Mouse (Mus musculus) retina, embryonic 14.5 days (tissue): Measurements from ENCODE around the gene Carhsp1.

Experiments
- DNase-seq: peaks from one replicate; pipeline ENCODE4 v3.0.0-alpha.2; 2015; ENCODE audit warnings: low spot score

The Carhsp1 gene

DNA sequence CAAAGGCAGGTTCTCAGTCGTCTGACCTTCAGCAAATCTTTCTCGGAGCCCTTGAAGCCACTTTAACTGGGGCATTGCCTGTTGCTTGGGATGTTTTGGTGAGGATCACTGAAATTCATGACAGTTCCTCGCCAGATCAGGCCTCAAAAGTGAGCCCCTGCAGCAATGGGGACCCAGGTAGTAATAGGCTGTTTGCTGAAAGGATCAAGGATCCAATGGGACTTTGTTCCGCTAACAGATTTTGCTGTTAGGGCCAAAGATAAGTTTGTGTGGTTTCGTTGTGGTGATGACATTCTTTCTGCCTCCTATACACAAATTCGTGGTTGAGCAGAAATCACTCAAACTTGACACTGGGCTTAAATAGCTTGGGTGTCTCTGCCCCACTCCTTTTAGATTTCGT is 33.8 kb downstream of the Carhsp1 start:
- no peak for DNase-seq

DNA sequence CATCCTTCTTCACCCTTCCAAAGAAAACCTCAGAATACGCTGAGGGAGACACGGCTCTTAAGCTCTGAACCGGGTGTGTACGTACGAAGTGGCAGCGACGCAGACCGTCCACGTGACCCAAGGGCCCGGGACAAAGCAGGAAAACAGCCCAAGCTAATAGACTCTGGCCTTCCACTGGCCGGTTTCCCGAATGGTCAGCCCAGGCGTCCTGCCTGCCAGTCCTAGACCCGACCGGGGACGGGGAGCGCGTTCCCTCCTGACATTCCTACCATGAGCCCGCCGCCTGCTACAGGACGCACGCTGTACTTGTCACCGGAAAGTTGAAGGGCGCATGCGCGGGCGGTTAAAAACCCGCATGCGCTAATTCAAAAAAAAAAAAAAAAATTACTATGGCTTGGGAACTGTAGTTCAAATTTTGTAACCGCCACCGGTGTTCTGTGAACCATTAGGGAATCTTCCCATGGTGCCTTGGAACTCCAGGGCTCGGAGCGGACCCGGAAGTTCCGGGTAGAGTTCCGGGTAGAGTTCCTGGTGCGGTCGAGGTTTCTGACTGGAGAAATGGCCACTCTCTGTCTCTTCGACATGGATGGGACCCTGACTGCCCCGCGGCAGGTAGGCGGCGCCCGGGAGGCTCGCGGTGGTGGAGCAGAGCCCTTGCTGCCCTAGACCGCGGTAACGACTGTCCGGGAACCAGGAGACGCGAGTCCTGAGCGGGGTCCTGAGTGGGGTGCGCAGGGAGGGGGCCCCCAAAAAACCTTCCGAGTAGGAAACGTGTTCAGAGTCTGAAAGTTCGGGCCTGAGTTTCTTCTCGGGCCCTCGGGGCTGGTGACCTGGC is 34.5 kb downstream of the Carhsp1 start, which contains the start of the genes Pmm2 and Tmem186:
Gene Pmm2, plus strand, starts transcription at position 458 of the 835 bp plus-strand sequence.
Gene Tmem186, minus strand, starts transcription at position 496 of the 835 bp plus-strand sequence.
- DNase-seq: peak; percentile 89

DNA sequence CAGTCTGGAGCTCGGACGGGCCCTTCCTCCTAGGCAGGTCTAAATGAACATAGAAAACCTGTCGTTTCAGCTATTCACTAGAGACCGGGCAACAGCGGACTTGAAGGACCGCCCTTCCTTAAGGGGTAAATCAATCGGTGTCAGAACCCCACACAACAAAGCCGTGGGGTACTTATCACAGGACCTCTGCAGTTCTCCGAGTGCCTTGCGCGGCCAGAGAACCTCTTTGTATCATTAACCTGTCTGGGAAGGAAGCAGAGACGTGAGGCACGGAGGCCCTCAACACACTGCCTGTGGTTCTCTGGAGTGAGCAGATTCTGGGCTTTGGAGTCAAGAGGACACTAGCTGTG is 35.1 kb downstream of the Carhsp1 start:
- no peak for DNase-seq

DNA sequence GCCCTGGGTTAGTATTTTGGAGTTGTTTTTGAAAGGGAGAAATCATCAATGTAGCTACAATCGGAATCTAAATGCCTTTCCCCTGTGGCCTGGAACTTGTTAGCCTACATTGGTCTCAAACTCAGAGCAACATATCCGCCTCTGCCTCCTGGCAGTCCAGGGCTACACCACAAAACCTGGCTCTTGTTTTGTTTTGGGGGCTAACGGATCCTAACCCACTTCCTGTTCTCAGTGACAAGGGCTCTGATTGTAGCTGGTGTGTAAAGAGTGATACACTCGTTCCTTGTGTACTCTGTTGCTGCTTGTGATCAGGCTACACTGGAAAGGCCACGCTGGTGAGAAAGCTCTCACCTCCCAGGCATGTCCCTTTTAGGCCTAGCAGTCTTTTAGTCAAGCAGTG is 40.5 kb downstream of the Carhsp1 start:
- DNase-seq: no peak

DNA sequence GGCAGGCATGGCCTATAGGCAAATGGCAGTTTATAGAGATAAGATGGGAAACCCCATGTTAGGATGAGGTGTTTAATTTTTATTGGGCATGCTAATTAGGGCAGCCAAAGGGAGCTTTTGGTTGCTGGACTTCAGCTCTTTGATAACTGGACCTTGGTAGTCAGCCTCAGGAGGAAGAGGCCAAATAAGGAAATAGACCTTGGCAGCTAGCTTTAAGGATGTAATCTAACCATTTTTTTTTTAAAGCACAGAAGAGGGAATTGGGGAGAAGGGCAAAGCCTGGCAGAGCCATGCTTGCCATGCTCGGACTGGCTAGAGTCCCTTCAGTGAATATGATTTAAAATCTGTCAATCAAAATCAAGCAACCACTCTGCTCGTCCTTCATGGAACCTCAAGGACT is 41.5 kb downstream of the Carhsp1 start:
- no peak for DNase-seq

DNA sequence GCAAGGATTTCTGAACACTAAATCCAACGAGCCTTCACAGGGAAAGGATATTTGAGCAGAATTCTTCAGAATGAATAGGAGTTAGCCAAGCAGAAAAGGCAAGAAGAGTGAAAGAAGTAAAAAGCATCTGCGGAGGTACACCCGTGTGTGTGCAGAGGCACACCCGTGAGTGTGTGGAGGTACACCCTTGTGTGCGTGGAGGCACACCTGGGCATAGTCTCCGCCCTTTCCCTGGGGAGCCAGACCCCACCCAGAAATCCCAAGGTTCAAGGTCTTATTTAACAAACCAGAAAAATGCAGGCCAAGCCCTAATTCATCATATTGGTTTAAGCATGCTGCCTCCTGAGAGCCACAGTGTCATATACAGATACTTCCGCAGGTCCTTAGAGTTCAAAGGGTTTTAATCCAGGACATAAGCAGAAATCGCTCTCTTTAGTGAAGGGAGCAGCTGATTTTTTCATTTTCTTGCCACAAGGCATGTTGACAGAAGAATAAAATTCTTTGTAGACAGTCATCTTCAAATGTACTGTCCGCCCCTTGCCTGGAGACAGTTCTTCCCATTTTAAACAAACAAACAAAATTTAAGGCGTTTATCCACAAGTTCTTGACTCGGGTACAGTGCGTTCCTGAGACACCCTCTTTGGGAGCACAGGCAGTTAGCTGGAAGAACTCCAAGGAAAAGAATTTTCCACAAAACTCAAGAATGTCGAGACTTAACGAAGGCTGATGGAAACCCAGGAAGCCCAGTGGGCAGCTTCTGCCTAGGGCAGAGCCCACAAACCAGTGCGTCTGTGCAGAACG is 51.4 kb downstream of the Carhsp1 start:
- no peak for DNase-seq

DNA sequence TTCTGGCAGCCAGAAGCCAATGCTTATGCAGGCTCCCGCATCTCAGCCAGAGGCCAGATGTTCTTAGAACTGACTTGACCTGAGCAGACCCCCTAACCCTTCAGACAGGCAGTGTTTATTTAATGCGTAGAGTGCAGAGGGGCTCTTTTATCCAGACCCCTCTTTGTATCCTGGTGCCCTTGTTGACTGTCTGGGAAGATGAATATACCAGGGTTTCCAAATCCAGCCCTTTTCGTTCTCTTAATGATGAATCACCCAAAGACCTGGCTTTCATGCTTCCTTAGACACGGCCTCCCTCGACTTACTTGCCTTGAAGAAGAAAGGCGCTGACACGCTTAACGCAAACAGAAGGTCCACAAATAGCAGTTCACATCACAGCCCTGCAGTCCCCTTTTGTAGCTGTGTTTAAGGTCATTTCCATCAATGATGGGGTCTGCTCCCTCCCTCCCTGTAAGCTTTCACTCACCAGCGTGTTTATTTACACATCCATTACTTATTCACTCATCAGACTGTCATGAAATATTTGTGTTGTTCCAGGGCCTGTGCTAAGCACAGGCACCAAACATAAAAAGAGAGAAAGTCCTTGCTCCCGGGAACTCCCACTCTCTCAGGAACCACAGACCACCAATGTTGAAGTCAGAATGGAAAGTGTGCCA is 52.2 kb downstream of the Carhsp1 start:
- DNase-seq: no peak

DNA sequence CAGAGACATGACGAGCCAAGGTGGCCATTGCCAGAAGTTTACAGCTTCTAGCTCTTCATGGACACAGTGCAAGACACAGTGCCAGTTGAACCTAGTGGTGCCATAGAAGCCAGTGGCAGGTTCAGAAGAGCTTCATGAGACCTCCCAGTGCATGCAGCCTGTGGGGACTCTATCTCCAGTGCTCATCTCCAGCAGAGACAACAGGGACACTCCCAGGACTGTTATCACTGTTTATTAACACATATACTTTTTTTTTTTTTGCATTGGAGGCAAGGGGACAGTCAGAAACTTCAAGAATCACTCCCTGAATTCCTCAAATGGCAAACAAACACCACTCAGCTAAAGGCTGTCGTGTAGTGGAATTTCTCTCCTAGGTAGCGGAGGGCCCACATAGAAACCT is 58.5 kb downstream of the Carhsp1 start:
- DNase-seq: no peak

DNA sequence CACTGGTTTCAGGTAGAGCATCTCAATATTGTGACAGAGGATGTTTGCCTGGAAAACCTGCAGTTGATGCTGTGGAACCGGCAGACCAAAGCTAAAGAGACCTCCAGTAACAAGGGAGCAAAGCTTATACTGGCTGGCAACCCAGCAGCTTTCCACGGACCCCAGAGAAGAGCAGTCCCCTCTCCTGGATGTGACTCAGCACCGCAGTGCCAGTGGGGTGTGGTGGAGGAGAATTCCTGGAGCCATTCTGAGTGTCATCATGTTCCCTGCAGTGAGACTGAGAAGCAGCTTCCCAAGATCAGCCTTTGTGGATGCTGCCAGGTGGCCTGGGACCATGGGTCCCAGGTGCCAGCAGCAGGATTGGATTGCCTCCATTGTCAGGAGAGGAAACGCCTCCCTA is 58.9 kb downstream of the Carhsp1 start:
- DNase-seq: no peak

DNA sequence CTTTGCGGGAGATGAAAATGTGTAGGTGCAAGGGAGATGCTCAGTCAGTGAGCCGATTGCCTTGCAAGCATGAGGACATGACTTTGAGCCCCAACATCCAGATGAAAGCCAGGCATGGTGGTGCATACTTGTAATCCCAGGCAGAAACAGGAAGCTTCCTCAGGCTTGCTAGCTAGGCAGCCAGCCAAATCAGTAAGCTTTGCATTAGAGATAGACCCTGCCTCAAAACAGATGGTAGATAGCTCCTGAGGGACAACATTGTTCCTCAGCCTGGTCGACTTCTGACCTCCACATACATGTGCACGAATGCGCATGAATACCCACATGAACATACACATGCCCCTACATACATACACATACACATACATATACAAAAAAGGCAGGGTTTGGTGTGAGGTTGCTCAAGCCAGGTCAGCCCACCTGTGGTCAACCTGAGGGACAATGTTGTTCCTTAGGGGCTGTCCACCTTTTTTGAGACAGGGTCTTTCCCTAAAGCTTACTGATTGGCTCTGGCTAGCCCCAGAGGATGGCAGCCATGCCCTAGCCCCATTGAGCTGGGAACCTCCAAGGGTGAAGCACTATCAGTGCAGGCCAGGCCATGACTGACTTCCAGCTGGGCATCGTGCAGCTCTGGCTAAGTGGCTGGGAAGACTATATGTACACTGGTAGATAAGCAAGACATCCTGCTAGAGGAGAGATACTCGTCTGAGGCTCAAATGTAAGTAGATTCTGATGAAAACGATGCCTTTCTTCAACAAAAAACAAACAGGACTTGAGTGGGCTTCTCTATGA is 59.5 kb downstream of the Carhsp1 start:
- no peak for DNase-seq

DNA sequence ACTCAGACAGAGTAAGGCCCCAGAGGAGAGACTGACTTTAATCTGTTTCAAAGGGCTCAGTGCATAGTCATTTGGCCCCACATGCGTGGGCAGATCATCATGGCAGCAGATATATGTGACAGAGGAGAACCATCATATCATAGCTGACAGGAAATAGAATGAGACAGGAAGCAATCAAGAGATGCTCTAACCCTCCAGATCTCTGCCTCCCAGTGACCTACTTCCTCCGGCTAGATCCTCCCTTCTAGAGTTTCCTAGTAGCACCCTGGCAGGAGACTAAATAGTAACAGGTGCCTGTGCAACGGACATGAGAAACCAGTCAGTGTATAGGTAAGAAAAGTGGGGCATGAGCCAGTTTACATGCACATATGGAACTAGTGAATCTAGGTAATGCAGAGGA is 61.6 kb downstream of the Carhsp1 start:
- DNase-seq: no peak
